Mouse (Mus musculus): ENCODE data around the gene Cd80. TPM values are rescaled to one million over a fixed set of nuclear protein-coding genes. Genes with fewer than 3 reads are reported as not detected.

Cd80 gene
- polyA plus RNA-seq, 1 experiment from 2014 or later: 0.62 TPM

- H3K9ac ChIP-seq (ENCODE audit: low read length): 0 out of 2 replicates have a peak overlapping the region, but pooled peaks have one; percentile 14
- no peaks in the 10 kb centered on the region for H3K36me3 ChIP-seq (ENCODE audit: control insufficient read depth, insufficient read depth)
- no peak for ATAC-seq (replicated peaks; ENCODE audit: extremely low read depth, insufficient read depth, low FRiP score)
- H3K4me3 ChIP-seq (ENCODE audit: low read length): no peak overlapping the region
- no peaks in the 10 kb centered on the region for H3K27me3 ChIP-seq (ENCODE audit: control insufficient read depth, insufficient read depth, low read length)
- H3K27ac ChIP-seq (ENCODE audit: low read length): no peak overlapping the region
- H3K9me3 ChIP-seq (replicated peaks; ENCODE audit: control insufficient read depth, low read length): no peaks in the 10 kb centered on the region
- 29% methylated on average over 13 of the region's 13 CpGs for WGBS
- H3K4me1 ChIP-seq (ENCODE audit: control insufficient read depth, insufficient read depth, low read length): peaks cover 6% of the 10 kb centered on the region; the same call in 1 of the 2 replicates
- H3K4me2 ChIP-seq (ENCODE audit: low read depth, low read length): no peak overlapping the region
Observed at GRCm38 (mm10) chr16:38431446-38432185, 23.7 kb upstream of the Cd80 start.

GRCm38 (mm10) chr16:38432498-38433425, 22.6 kb upstream of the Cd80 start, which contains the start of gene Pla1a:
Gene Pla1a (minus strand): TSS chr16:38433145.
- Histone ChIP-seq H3K4me1 (ENCODE audit: control insufficient read depth, insufficient read depth, low read length) (peaks cover 6% of the 10 kb centered on the region; the same call in 1 of the 2 replicates), H3K4me2 (ENCODE audit: low read depth, low read length) (no peak within 1 kb of the TSS), H3K27ac (ENCODE audit: low read length) (no peak within 1 kb of the TSS), H3K4me3 (ENCODE audit: low read length) (no peak within 1 kb of the TSS), H3K27me3 (ENCODE audit: control insufficient read depth, insufficient read depth, low read length) (no peaks in the 10 kb centered on the region), H3K36me3 (ENCODE audit: control insufficient read depth, insufficient read depth) (no peaks in the 10 kb centered on the region), H3K9me3 (replicated peaks; ENCODE audit: control insufficient read depth, low read length) (no peaks in the 10 kb centered on the region), H3K9ac (ENCODE audit: low read length) (no peak within 1 kb of the TSS)
- WGBS: 67% methylated on average over 11 of the region's 11 CpGs
- ATAC-seq (replicated peaks; ENCODE audit: extremely low read depth, insufficient read depth, low FRiP score): no peak

DNA sequence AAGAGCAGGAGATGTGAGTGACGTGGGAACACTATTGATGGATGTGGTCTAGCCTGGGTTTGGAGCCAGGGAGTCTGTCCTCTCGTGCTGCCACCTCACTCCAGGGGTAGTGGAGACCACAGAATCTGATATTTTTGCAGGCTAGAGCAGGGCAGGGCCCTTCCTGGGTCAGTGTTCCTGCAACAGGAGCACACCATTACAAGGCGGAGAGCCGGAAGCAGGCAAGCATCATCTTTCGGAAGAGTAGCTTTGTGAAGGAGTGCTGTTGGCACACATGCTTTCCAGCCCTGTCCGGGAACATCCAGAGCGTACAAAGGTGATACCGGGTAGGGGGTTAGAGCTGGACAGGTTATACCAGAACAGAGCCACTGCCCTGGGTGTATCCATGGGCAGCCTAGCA, 21.8 kb upstream of the Cd80 start:
- ATAC-seq (replicated peaks; ENCODE audit: extremely low read depth, insufficient read depth, low FRiP score): no peak
- H3K36me3 ChIP-seq (ENCODE audit: control insufficient read depth, insufficient read depth): no peaks in the 10 kb centered on the region
- WGBS: 89% methylated on average over 8 of the region's 8 CpGs
- H3K4me2 ChIP-seq (ENCODE audit: low read depth, low read length): no peak overlapping the region
- no peak overlapping the region for H3K4me3 ChIP-seq (ENCODE audit: low read length)
- H3K9me3 ChIP-seq (replicated peaks; ENCODE audit: control insufficient read depth, low read length): no peaks in the 10 kb centered on the region
- H3K9ac ChIP-seq (ENCODE audit: low read length): no peak overlapping the region
- H3K27ac ChIP-seq (ENCODE audit: low read length): no peak overlapping the region
- no peaks in the 10 kb centered on the region for H3K27me3 ChIP-seq (ENCODE audit: control insufficient read depth, insufficient read depth, low read length)
- peaks cover 6% of the 10 kb centered on the region; the same call in 1 of the 2 replicates for H3K4me1 ChIP-seq (ENCODE audit: control insufficient read depth, insufficient read depth, low read length)

- no peak overlapping the region for H3K4me3 ChIP-seq (ENCODE audit: low read length)
- H3K9me3 ChIP-seq (replicated peaks; ENCODE audit: control insufficient read depth, low read length): no peaks in the 10 kb centered on the region
- H3K4me1 ChIP-seq (ENCODE audit: control insufficient read depth, insufficient read depth, low read length): peaks cover 6% of the 10 kb centered on the region; the same call in 1 of the 2 replicates
- no peak overlapping the region for H3K27ac ChIP-seq (ENCODE audit: low read length)
- H3K36me3 ChIP-seq (ENCODE audit: control insufficient read depth, insufficient read depth): no peaks in the 10 kb centered on the region
- H3K9ac ChIP-seq (ENCODE audit: low read length): no peak overlapping the region
- WGBS: 84% methylated on average over 4 of the region's 4 CpGs
- H3K4me2 ChIP-seq (ENCODE audit: low read depth, low read length): no peak overlapping the region
- no peak for ATAC-seq (replicated peaks; ENCODE audit: extremely low read depth, insufficient read depth, low FRiP score)
- H3K27me3 ChIP-seq (ENCODE audit: control insufficient read depth, insufficient read depth, low read length): no peaks in the 10 kb centered on the region
Observed at GRCm38 (mm10) chr16:38434295-38434795, 21.0 kb upstream of the Cd80 start.

- Histone ChIP-seq H3K27ac (ENCODE audit: low read length) (no peak overlapping the region), H3K27me3 (ENCODE audit: control insufficient read depth, insufficient read depth, low read length) (no peaks in the 10 kb centered on the region), H3K4me1 (ENCODE audit: control insufficient read depth, insufficient read depth, low read length) (no peaks in the 10 kb centered on the region), H3K36me3 (ENCODE audit: control insufficient read depth, insufficient read depth) (peaks cover 2% of the 10 kb centered on the region; the same call in 1 of the 2 replicates), H3K9me3 (replicated peaks; ENCODE audit: control insufficient read depth, low read length) (0 out of 2 replicates have a peak, but pooled peaks cover under 1% of the 10 kb centered on the region), H3K4me3 (ENCODE audit: low read length) (no peak overlapping the region), H3K4me2 (ENCODE audit: low read depth, low read length) (no peak overlapping the region), H3K9ac (ENCODE audit: low read length) (no peak overlapping the region)
- 69% methylated on average over 1 of the region's 1 CpGs for WGBS
- no peak for ATAC-seq (replicated peaks; ENCODE audit: extremely low read depth, insufficient read depth, low FRiP score)
Observed at GRCm38 (mm10) chr16:38439190-38439589, 16.2 kb upstream of the Cd80 start.

DNA sequence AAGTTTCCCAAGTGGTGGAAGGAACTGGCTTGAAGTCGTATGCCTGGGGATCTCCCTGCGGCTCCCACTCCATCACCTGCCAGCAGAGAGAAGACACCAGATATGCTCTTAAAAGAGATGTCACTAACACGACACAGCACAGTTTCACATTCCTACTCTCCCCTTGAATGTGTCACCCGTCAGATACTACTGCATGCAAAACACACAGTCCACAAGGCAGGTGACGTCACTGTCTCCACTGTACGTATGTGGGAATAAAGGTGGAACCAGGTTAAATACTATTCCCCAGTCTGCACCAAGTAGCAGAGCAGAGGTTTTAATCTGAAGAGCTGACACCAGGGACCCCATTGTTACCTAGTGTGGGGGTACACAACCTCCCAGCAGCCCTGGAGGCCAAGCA, 15.0 kb upstream of the Cd80 start:
- Histone ChIP-seq H3K36me3 (ENCODE audit: control insufficient read depth, insufficient read depth) (peaks cover 12% of the 10 kb centered on the region), H3K27ac (ENCODE audit: low read length) (no peak overlapping the region), H3K4me1 (ENCODE audit: control insufficient read depth, insufficient read depth, low read length) (no peaks in the 10 kb centered on the region), H3K4me2 (ENCODE audit: low read depth, low read length) (no peak overlapping the region), H3K4me3 (ENCODE audit: low read length) (no peak overlapping the region), H3K9ac (ENCODE audit: low read length) (no peak overlapping the region), H3K27me3 (ENCODE audit: control insufficient read depth, insufficient read depth, low read length) (no peaks in the 10 kb centered on the region), H3K9me3 (replicated peaks; ENCODE audit: control insufficient read depth, low read length) (peaks cover 3% of the 10 kb centered on the region; the same call in 1 of the 2 replicates)
- no peak for ATAC-seq (replicated peaks; ENCODE audit: extremely low read depth, insufficient read depth, low FRiP score)
- 48% methylated on average over 6 of the region's 6 CpGs for WGBS

- Histone ChIP-seq H3K4me3 (ENCODE audit: low read length) (no peak overlapping the region), H3K36me3 (ENCODE audit: control insufficient read depth, insufficient read depth) (peaks cover 21% of the 10 kb centered on the region), H3K4me2 (ENCODE audit: low read depth, low read length) (no peak overlapping the region), H3K27me3 (ENCODE audit: control insufficient read depth, insufficient read depth, low read length) (no peaks in the 10 kb centered on the region), H3K9ac (ENCODE audit: low read length) (no peak overlapping the region), H3K27ac (ENCODE audit: low read length) (no peak overlapping the region), H3K4me1 (ENCODE audit: control insufficient read depth, insufficient read depth, low read length) (no peaks in the 10 kb centered on the region), H3K9me3 (replicated peaks; ENCODE audit: control insufficient read depth, low read length) (peaks cover 3% of the 10 kb centered on the region; the same call in 1 of the 2 replicates)
- no peak for ATAC-seq (replicated peaks; ENCODE audit: extremely low read depth, insufficient read depth, low FRiP score)
- WGBS: 80% methylated on average over 5 of the region's 5 CpGs
Observed at GRCm38 (mm10) chr16:38441611-38442010, 13.8 kb upstream of the Cd80 start.

GRCm38 (mm10) chr16:38442216-38442615, 13.1 kb upstream of the Cd80 start:
- Histone ChIP-seq H3K9ac (ENCODE audit: low read length) (no peak overlapping the region), H3K27me3 (ENCODE audit: control insufficient read depth, insufficient read depth, low read length) (no peaks in the 10 kb centered on the region), H3K9me3 (replicated peaks; ENCODE audit: control insufficient read depth, low read length) (peaks cover 3% of the 10 kb centered on the region; the same call in 1 of the 2 replicates), H3K4me2 (ENCODE audit: low read depth, low read length) (no peak overlapping the region), H3K4me3 (ENCODE audit: low read length) (no peak overlapping the region), H3K4me1 (ENCODE audit: control insufficient read depth, insufficient read depth, low read length) (no peaks in the 10 kb centered on the region), H3K27ac (ENCODE audit: low read length) (no peak overlapping the region), H3K36me3 (ENCODE audit: control insufficient read depth, insufficient read depth) (peaks cover 27% of the 10 kb centered on the region)
- ATAC-seq (replicated peaks; ENCODE audit: extremely low read depth, insufficient read depth, low FRiP score): no peak
- 83% methylated on average over 8 of the region's 8 CpGs for WGBS

All from heart, embryonic 16.5 days (tissue).